Comparison of ENCODE assay signal across 8 mouse cellular contexts in the genomic region with DNA sequence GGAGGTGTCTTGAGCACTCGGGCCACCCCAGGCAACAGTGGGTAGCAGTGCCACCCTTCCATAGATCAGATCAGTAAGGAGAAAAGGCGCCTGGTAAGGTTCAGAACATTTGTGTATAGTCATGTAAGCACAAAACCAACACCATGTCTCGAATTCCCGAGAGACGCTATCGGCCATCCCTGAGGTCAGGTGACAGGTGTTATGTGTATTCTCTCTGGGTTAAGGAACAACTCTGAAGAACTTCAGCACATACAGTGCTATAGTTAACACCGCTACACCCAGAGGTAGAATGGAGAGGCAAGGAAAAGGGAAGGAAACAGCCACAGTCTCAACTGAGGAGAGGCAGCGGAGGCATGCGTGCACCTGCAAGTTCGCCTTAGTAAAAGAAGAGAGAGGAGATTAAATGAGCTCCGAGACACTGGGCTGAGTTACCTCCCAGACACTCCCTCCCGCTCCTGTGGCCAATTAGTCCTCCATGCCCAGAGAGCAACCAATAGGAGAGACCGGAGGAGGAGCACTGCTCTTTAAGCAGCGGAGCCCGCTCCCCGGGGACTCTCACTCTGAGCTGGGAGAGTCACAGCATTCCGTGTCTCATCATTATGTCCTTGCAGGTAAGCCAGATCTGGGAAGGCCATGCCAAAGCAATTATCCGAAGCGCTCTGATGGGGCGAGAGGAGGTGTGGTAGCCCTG. TPM values are rescaled to one million over a fixed set of nuclear protein-coding genes. Genes with fewer than 3 reads are reported as not detected.
DNase-seq lines count a peak whose midpoint lies in the region; ATAC-seq and TF ChIP-seq lines count a peak whose summit lies in the region.

Gene Acbd7 (plus strand): TSS at position 558 of the 691 bp plus-strand sequence.

- H3K4me3 ChIP-seq in embryonic facial prominence, embryonic 13.5 days = peak within 1 kb of the TSS; percentile 18
- H3K4me3 ChIP-seq in heart, embryonic 12.5 days = peak within 1 kb of the TSS; percentile 40
- peak within 1 kb of the TSS; percentile 31 for H3K4me3 ChIP-seq in kidney, postnatal 0 days (replicated peaks; ENCODE audit: low read depth, low read length)
- peak within 1 kb of the TSS; percentile 47 to 51 for H3K4me3 ChIP-seq in liver, embryonic 14.5 days (ENCODE audit: insufficient read depth in 1 of 2, low read depth in 2 of 2, low read length in 2 of 2)
- peak within 1 kb of the TSS; percentile 19 for H3K4me3 ChIP-seq in neural tube, embryonic 11.5 days (ENCODE audit: low read depth, low read length)
- peak within 1 kb of the TSS; percentile 40 for H3K4me3 ChIP-seq in stomach, embryonic 16.5 days (replicated peaks; ENCODE audit: low read length)

- peak within 1 kb of the TSS; percentile 52 for H3K4me2 ChIP-seq in embryonic facial prominence, embryonic 13.5 days
- H3K4me2 ChIP-seq in heart, embryonic 12.5 days = peak within 1 kb of the TSS; percentile 70
- peak within 1 kb of the TSS; percentile 63 for H3K4me2 ChIP-seq in kidney, postnatal 0 days (ENCODE audit: low read length)
- H3K4me2 ChIP-seq in liver, embryonic 14.5 days (ENCODE audit: low read depth) = peak within 1 kb of the TSS; percentile 70
- H3K4me2 ChIP-seq in neural tube, embryonic 11.5 days (ENCODE audit: low read depth) = peak within 1 kb of the TSS; percentile 47
- H3K4me2 ChIP-seq in stomach, embryonic 16.5 days (ENCODE audit: low read depth, low read length) = peak within 1 kb of the TSS; percentile 69

- 4% methylated on average over 20 of the region's 20 CpGs for WGBS in embryonic facial prominence, embryonic 13.5 days
- WGBS in heart, embryonic 12.5 days = 4% methylated on average over 20 of the region's 20 CpGs
- 4% methylated on average over 20 of the region's 20 CpGs for WGBS in kidney, postnatal 0 days
- WGBS in liver, embryonic 14.5 days (ENCODE audit: insufficient replicate concordance) = 4% methylated on average over 20 of the region's 20 CpGs
- WGBS in neural tube, embryonic 11.5 days = 4% methylated on average over 20 of the region's 20 CpGs
- 4% methylated on average over 20 of the region's 20 CpGs for WGBS in stomach, embryonic 16.5 days

- H3K9me3 ChIP-seq in embryonic facial prominence, embryonic 13.5 days = no peaks in the 10 kb centered on the region
- no peaks in the 10 kb centered on the region for H3K9me3 ChIP-seq in heart, embryonic 12.5 days (replicated peaks)
- no peaks in the 10 kb centered on the region for H3K9me3 ChIP-seq in kidney, postnatal 0 days (replicated peaks; ENCODE audit: low read length)
- H3K9me3 ChIP-seq in liver, embryonic 14.5 days (ENCODE audit: control insufficient read depth, low read length) = no peaks in the 10 kb centered on the region
- no peaks in the 10 kb centered on the region for H3K9me3 ChIP-seq in neural tube, embryonic 11.5 days (ENCODE audit: control insufficient read depth, low read length)
- no peaks in the 10 kb centered on the region for H3K9me3 ChIP-seq in stomach, embryonic 16.5 days (replicated peaks; ENCODE audit: control insufficient read depth, low read length)

- peaks cover 17% of the 10 kb centered on the region for H3K27me3 ChIP-seq in embryonic facial prominence, embryonic 13.5 days
- peaks cover 5% of the 10 kb centered on the region; the same call in 1 of the 2 replicates for H3K27me3 ChIP-seq in heart, embryonic 12.5 days (replicated peaks)
- 0 out of 2 replicates have a peak, but pooled peaks cover 2% of the 10 kb centered on the region for H3K27me3 ChIP-seq in kidney, postnatal 0 days (ENCODE audit: insufficient read depth, low read length)
- H3K27me3 ChIP-seq in liver, embryonic 14.5 days (ENCODE audit: control insufficient read depth, insufficient read depth, low read length) = no peaks in the 10 kb centered on the region
- H3K27me3 ChIP-seq in neural tube, embryonic 11.5 days (ENCODE audit: control insufficient read depth, insufficient read depth, low read length) = no peaks in the 10 kb centered on the region
- 0 out of 2 replicates have a peak, but pooled peaks cover 2% of the 10 kb centered on the region for H3K27me3 ChIP-seq in stomach, embryonic 16.5 days (ENCODE audit: control insufficient read depth, insufficient read depth, low read length)

- DNase-seq in CD4-positive helper T cell, adult 2 months (ENCODE audit: low read depth, low spot score) = peak; percentile 71
- peak; percentile 12 to 32 for DNase-seq in adrenal gland, postnatal 4 days (ENCODE audit: low spot score in 2 of 2)
- DNase-seq in kidney, postnatal 0 days (ENCODE audit: low spot score) = peak; percentile 81
- DNase-seq in liver, embryonic 14.5 days (ENCODE audit: low read depth in 3 of 3, low spot score in 3 of 3) = peak; percentile 70 to 78 (median 73)
- peak; percentile 51 for DNase-seq in neural tube, embryonic 11.5 days (ENCODE audit: low spot score)

- H3K27ac ChIP-seq in embryonic facial prominence, embryonic 13.5 days = no peak within 1 kb of the TSS
- no peak within 1 kb of the TSS for H3K27ac ChIP-seq in heart, embryonic 12.5 days (ENCODE audit: poor library complexity, severe bottlenecking)
- H3K27ac ChIP-seq in kidney, postnatal 0 days = no peak within 1 kb of the TSS
- H3K27ac ChIP-seq in liver, embryonic 14.5 days = no peak within 1 kb of the TSS; the same call in 1 of the 2 replicates
- no peak within 1 kb of the TSS for H3K27ac ChIP-seq in neural tube, embryonic 11.5 days (ENCODE audit: low read depth, low read length)
- H3K27ac ChIP-seq in stomach, embryonic 16.5 days (ENCODE audit: low read length) = no peak within 1 kb of the TSS

- H3K36me3 ChIP-seq in embryonic facial prominence, embryonic 13.5 days = no peaks in the 10 kb centered on the region
- H3K36me3 ChIP-seq in heart, embryonic 12.5 days = no peaks in the 10 kb centered on the region
- H3K36me3 ChIP-seq in kidney, postnatal 0 days (ENCODE audit: insufficient read depth, low read length) = no peaks in the 10 kb centered on the region
- H3K36me3 ChIP-seq in liver, embryonic 14.5 days (replicated peaks; ENCODE audit: control insufficient read depth, insufficient read depth, low read depth) = no peaks in the 10 kb centered on the region
- H3K36me3 ChIP-seq in neural tube, embryonic 11.5 days (ENCODE audit: control insufficient read depth, insufficient read depth, low read length) = no peaks in the 10 kb centered on the region
- H3K36me3 ChIP-seq in stomach, embryonic 16.5 days (ENCODE audit: control insufficient read depth, insufficient read depth, low read length) = no peaks in the 10 kb centered on the region

- ATAC-seq in embryonic facial prominence, embryonic 13.5 days (ENCODE audit: insufficient number of reproducible peaks, insufficient read depth, low FRiP score, low TSS enrichment, low read depth) = no peak
- no peak; the same call in 1 of the 2 replicates for ATAC-seq in heart, embryonic 12.5 days (ENCODE audit: insufficient number of reproducible peaks, low FRiP score)
- 0 out of 2 replicates have a peak, but pooled peaks have one; percentile 21 for ATAC-seq in kidney, postnatal 0 days (replicated peaks; ENCODE audit: low FRiP score, low read depth)
- peak; percentile 44 for ATAC-seq in liver, embryonic 14.5 days (ENCODE audit: insufficient read depth)
- no peak for ATAC-seq in neural tube, embryonic 11.5 days (ENCODE audit: insufficient read depth, low FRiP score, low TSS enrichment)
- peak; percentile 42; the same call in 1 of the 2 replicates for ATAC-seq in stomach, embryonic 16.5 days (ENCODE audit: insufficient read depth, low FRiP score)

- no peak for TF ChIP-seq EP300 in liver, embryonic 14.5 days (IDR thresholded peaks at IDR 0.05; ENCODE audit: low read depth)

- H3K4me1 ChIP-seq in embryonic facial prominence, embryonic 13.5 days = peaks cover 20% of the 10 kb centered on the region
- peaks cover 13% of the 10 kb centered on the region for H3K4me1 ChIP-seq in heart, embryonic 12.5 days (replicated peaks)
- H3K4me1 ChIP-seq in kidney, postnatal 0 days (replicated peaks; ENCODE audit: insufficient read depth, low read length) = no peaks in the 10 kb centered on the region
- peaks cover 0 to 17% of the 10 kb centered on the region in 2 experiments; a peak in 3 of 4 replicates for H3K4me1 ChIP-seq in liver, embryonic 14.5 days (replicated peaks; ENCODE audit: control insufficient read depth in 2 of 2, insufficient read depth in 2 of 2, low read length in 1 of 2)
- H3K4me1 ChIP-seq in neural tube, embryonic 11.5 days (ENCODE audit: control insufficient read depth, insufficient read depth, low read length) = peaks cover 5% of the 10 kb centered on the region; the same call in 1 of the 2 replicates
- peaks cover 9% of the 10 kb centered on the region for H3K4me1 ChIP-seq in stomach, embryonic 16.5 days (ENCODE audit: control insufficient read depth, insufficient read depth, low read length)

- no peak for TF ChIP-seq CTCF in kidney, postnatal 0 days (IDR thresholded peaks at IDR 0.05; ENCODE audit: low read depth)
- TF ChIP-seq CTCF in liver, embryonic 14.5 days (IDR thresholded peaks at IDR 0.05; ENCODE audit: low read depth) = no peak

- H3K9ac ChIP-seq in embryonic facial prominence, embryonic 13.5 days = peak within 1 kb of the TSS; percentile 60; the same call in 1 of the 2 replicates
- H3K9ac ChIP-seq in heart, embryonic 12.5 days = peak within 1 kb of the TSS; percentile 28; the same call in 1 of the 2 replicates
- H3K9ac ChIP-seq in kidney, postnatal 0 days (ENCODE audit: low read depth, low read length) = peak within 1 kb of the TSS; percentile 43; the same call in 1 of the 2 replicates
- H3K9ac ChIP-seq in liver, embryonic 14.5 days (replicated peaks) = peak within 1 kb of the TSS; percentile 51
- H3K9ac ChIP-seq in neural tube, embryonic 11.5 days (ENCODE audit: low read length) = peak within 1 kb of the TSS; percentile 18; the same call in 1 of the 2 replicates
- no peak within 1 kb of the TSS for H3K9ac ChIP-seq in stomach, embryonic 16.5 days (ENCODE audit: low read length)

RNA-seq across cellular contexts. Expression of gene Acbd7, which starts in this region (rescaled TPM):
- not detected for total RNA-seq in adrenal gland, postnatal 4 days (2021)
- polyA plus RNA-seq in embryonic facial prominence, embryonic 13.5 days (2015; fragmentation: Nextera tagmentation; extraction: Ambion mirVana) = 1.3 and 1.7 TPM in 2 replicates
- polyA plus RNA-seq in heart, embryonic 12.5 days (2016; fragmentation: Nextera tagmentation; extraction: Ambion mirVana) = 0.53 and 0.72 TPM in 2 replicates
- 1.0 and 1.5 TPM in 2 replicates for polyA plus RNA-seq in kidney, postnatal 0 days (2015; fragmentation: Nextera tagmentation; extraction: Ambion mirVana)
- polyA plus RNA-seq in liver, embryonic 14.5 days (2012; rRNA removed) = 0.33 and 0.36 TPM in 2 replicates
- 0.48 and 1.0 TPM in 2 replicates for polyA plus RNA-seq in liver, embryonic 14.5 days (2014; fragmentation: Nextera tagmentation; extraction: Ambion mirVana)
- polyA plus RNA-seq in neural tube, embryonic 11.5 days (2014; fragmentation: Nextera tagmentation; extraction: Ambion mirVana) = 1.7 TPM in 1 of 2 replicates, not detected in the other
- 0.96 and 1.1 TPM in 2 replicates for polyA plus RNA-seq in stomach, embryonic 16.5 days (2015; fragmentation: Nextera tagmentation; extraction: Ambion mirVana)

Comparison
In these comparisons a context has a peak if more than half of its experiments do, and no peak if none do; other contexts are left out.
1. Peak in DNase-seq in adrenal gland, postnatal 4 days; RNA of the gene not detected or under 1 TPM.
2. DNase-seq: peak in every context shown above with its lines; median percentile 81 in kidney, postnatal 0 days; 73 in liver, embryonic 14.5 days; 71 in CD4-positive helper T cell, adult 2 months; 51 in neural tube, embryonic 11.5 days; 22 in adrenal gland, postnatal 4 days.
3. ATAC-seq: peak in kidney, postnatal 0 days (single experiment), liver, embryonic 14.5 days (single experiment) and stomach, embryonic 16.5 days (single experiment); none in embryonic facial prominence, embryonic 13.5 days (single experiment), heart, embryonic 12.5 days (single experiment) and neural tube, embryonic 11.5 days (single experiment).
4. Peak in every context shown above with its lines, with median percentiles within 50 percentile points of each other: H3K4me2 ChIP-seq and H3K4me3 ChIP-seq.